Comparison of ENCODE assay signal across 10 mouse cellular contexts in genomic region chr9:43237111-43237775, GRCm38 (mm10). TPM values are rescaled to one million over a fixed set of nuclear protein-coding genes. Genes with fewer than 3 reads are reported as not detected.
DNase-seq lines count a peak whose midpoint lies in the region; ATAC-seq and TF ChIP-seq lines count a peak whose summit lies in the region.
"Had no signal": no experiment of that assay in that cellular context is flagged by ENCODE, and none has a peak within 500 bp of the region (broad histone marks: within the 10 kb centered on the region; RNA-seq: fewer than 3 reads in every experiment).

No protein-coding gene starts in this region.

- no peak for TF ChIP-seq CTCF in kidney, adult 2 months (conservative IDR thresholded peaks at IDR 0.05; ENCODE audit: insufficient read depth, insufficient read length, low read depth, low read length)

- no peak overlapping the region for H3K9ac ChIP-seq in embryonic facial prominence, embryonic 15.5 days
- H3K9ac ChIP-seq in liver, embryonic 15.5 days = peak overlapping the region; percentile 87

- peak; percentile 42 for DNase-seq in kidney, adult 2 months
- DNase-seq in kidney, postnatal 14 days = no peak
- DNase-seq in adipocyte (ENCODE audit: low spot score) = peak; percentile 72
- no peak for DNase-seq in urinary bladder, postnatal 36 days (ENCODE audit: low spot score in 2 of 2)
- no peak for DNase-seq in cerebellum, adult 11-12 months
- DNase-seq: retina, postnatal 1 day; thymus, postnatal 36 days had no signal

- 38% methylated on average over 7 of the region's 7 CpGs for WGBS in kidney, adult 2 months
- 35% methylated on average over 7 of the region's 7 CpGs for WGBS in embryonic facial prominence, embryonic 15.5 days
- 44% methylated on average over 7 of the region's 7 CpGs for WGBS in liver, embryonic 15.5 days (ENCODE audit: insufficient replicate concordance)

- peaks cover 42% of the 10 kb centered on the region for H3K4me1 ChIP-seq in kidney, adult 2 months (ENCODE audit: control insufficient read depth, insufficient read depth, low read length)
- peaks cover 74% of the 10 kb centered on the region for H3K4me1 ChIP-seq in embryonic facial prominence, embryonic 15.5 days
- peaks cover 99% of the 10 kb centered on the region for H3K4me1 ChIP-seq in liver, embryonic 15.5 days (replicated peaks)

- peak overlapping the region; percentile 94 for H3K4me3 ChIP-seq in kidney, adult 2 months (ENCODE audit: insufficient read depth, low read depth, low read length)
- H3K4me3 ChIP-seq in embryonic facial prominence, embryonic 15.5 days (replicated peaks) = peak overlapping the region; percentile 91
- peak overlapping the region; percentile 84 for H3K4me3 ChIP-seq in liver, embryonic 15.5 days (replicated peaks)

- no peak for ATAC-seq in embryonic facial prominence, embryonic 15.5 days (ENCODE audit: insufficient number of reproducible peaks, low FRiP score, low TSS enrichment, low read depth)
- ATAC-seq in liver, embryonic 15.5 days (ENCODE audit: insufficient read depth) = no peak

- no peaks in the 10 kb centered on the region for H3K36me3 ChIP-seq in kidney, adult 2 months (ENCODE audit: control insufficient read depth, insufficient read depth, low read length)
- 0 out of 2 replicates have a peak, but pooled peaks cover 3% of the 10 kb centered on the region for H3K36me3 ChIP-seq in embryonic facial prominence, embryonic 15.5 days
- peaks cover 13% of the 10 kb centered on the region for H3K36me3 ChIP-seq in liver, embryonic 15.5 days (replicated peaks)

- peak overlapping the region; percentile 75 for H3K27ac ChIP-seq in kidney, adult 2 months (ENCODE audit: insufficient read depth, low read depth, low read length)
- no peak overlapping the region for H3K27ac ChIP-seq in embryonic facial prominence, embryonic 15.5 days (replicated peaks)
- peak overlapping the region; percentile 93; the same call in 1 of the 2 replicates for H3K27ac ChIP-seq in liver, embryonic 15.5 days (replicated peaks)

- no peaks in the 10 kb centered on the region for H3K9me3 ChIP-seq in embryonic facial prominence, embryonic 15.5 days (replicated peaks)
- no peaks in the 10 kb centered on the region for H3K9me3 ChIP-seq in liver, embryonic 15.5 days (replicated peaks)
- H3K9me3 ChIP-seq: megakaryocyte, embryonic 14.5 days had no signal

- no peaks in the 10 kb centered on the region for H3K27me3 ChIP-seq in kidney, adult 2 months (replicated peaks; ENCODE audit: control insufficient read depth, insufficient read depth, low read length)
- no peaks in the 10 kb centered on the region for H3K27me3 ChIP-seq in embryonic facial prominence, embryonic 15.5 days
- no peaks in the 10 kb centered on the region for H3K27me3 ChIP-seq in liver, embryonic 15.5 days

- peak overlapping the region; percentile 67 for H3K4me2 ChIP-seq in embryonic facial prominence, embryonic 15.5 days (replicated peaks)
- H3K4me2 ChIP-seq in liver, embryonic 15.5 days = peak overlapping the region; percentile 95

- no peak for TF ChIP-seq POLR2A in kidney, adult 2 months (IDR thresholded peaks at IDR 0.05; ENCODE audit: low read depth, low read length)

RNA-seq across cellular contexts. Expression of gene Oaf, which starts 2.5 kb away (rescaled TPM):
- 60.8 and 61.1 TPM in 2 replicates for polyA plus RNA-seq in kidney, adult 2 months (2012; rRNA removed)
- 91.2 and 96.9 TPM in 2 replicates for polyA plus RNA-seq in embryonic facial prominence, embryonic 15.5 days (2015; fragmentation: Nextera tagmentation; extraction: Ambion mirVana)
- 26.8 and 30.0 TPM in 2 replicates for polyA plus RNA-seq in liver, embryonic 15.5 days (2015; fragmentation: Nextera tagmentation; extraction: Ambion mirVana)

RNA-seq across cellular contexts. Expression of gene Pou2f3, which starts 27.1 kb away (rescaled TPM):
- 0.14 and 0.22 TPM in 2 replicates for polyA plus RNA-seq in kidney, adult 2 months (2012; rRNA removed)
- 11.2 and 12.7 TPM in 2 replicates for polyA plus RNA-seq in embryonic facial prominence, embryonic 15.5 days (2015; fragmentation: Nextera tagmentation; extraction: Ambion mirVana)
- not detected in 2 replicates for polyA plus RNA-seq in liver, embryonic 15.5 days (2015; fragmentation: Nextera tagmentation; extraction: Ambion mirVana)

Comparison
In these comparisons a context has a peak if more than half of its experiments do, and no peak if none do; other contexts are left out.
1. DNase-seq: peak in kidney, adult 2 months (single experiment) and adipocyte (single experiment); none in kidney, postnatal 14 days (single experiment), urinary bladder, postnatal 36 days (0 of 2) and cerebellum, adult 11-12 months (single experiment).
2. RNA of gene Pou2f3, which starts 27.1 kb away (polyA plus RNA-seq): 11.2 to 12.7 TPM in embryonic facial prominence, embryonic 15.5 days; 0.14 to 0.22 TPM in kidney, adult 2 months and not detected in liver, embryonic 15.5 days; every median in the first group is over 10 times any median in the second.
3. Peak in every context shown above with its lines, with median percentiles within 50 percentile points of each other: H3K4me3 ChIP-seq.